Mouse (Mus musculus) gastrocnemius, postnatal 14 days (tissue): Measurements from ENCODE around the gene Cers6. TPM values are rescaled to one million over a fixed set of nuclear protein-coding genes. Genes with fewer than 3 reads are reported as not detected.

Experiments
- DNase-seq: peaks from one replicate; pipeline ENCODE4 v3.0.0; 2021; ENCODE audit warnings: mixed read lengths
- intact Hi-C: fragments of 180-260 bp; cut with DNase I; formaldehyde crosslinking; loops from one replicate; pipeline ENCODE4 v1.15.1; 2025; ENCODE audit warnings: low total_unique reads
- total RNA-seq, 2 experiments: library from RNA; stranded (reverse); gene quantifications; 2 replicates each; pipeline ENCODE4 v1.2.3; 2021

Cers6 gene
- total RNA-seq, 2 experiments from 2014 or later, result 3.5 to 3.8 TPM

DNA sequence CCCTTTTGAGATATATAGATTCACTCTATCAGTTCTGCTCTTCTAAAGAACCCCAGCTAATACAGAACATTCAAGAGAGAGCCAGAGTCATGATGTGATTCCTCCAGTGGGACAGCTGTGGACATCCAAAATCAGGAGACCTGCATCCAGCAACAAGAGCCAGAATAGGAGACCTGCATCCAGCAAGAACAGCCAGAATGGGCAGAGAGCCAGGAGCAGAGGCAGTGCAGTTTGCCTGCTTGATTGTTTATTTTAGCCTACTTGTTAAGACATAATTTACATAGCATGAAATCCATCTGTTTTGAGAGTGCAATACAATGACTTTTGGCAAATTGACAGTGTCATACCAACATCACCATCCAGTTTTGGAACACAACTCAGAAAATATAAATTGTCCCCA is 133.2 kb downstream of the Cers6 start:
- intact Hi-C loops, result no loop called here
- peak; percentile 29 for DNase-seq

- no peak for DNase-seq
- intact Hi-C loops, result no loop called here
These were observed 134.5 kb downstream of the Cers6 start for GRCm38 (mm10) chr2:68995723-68996122.

DNA sequence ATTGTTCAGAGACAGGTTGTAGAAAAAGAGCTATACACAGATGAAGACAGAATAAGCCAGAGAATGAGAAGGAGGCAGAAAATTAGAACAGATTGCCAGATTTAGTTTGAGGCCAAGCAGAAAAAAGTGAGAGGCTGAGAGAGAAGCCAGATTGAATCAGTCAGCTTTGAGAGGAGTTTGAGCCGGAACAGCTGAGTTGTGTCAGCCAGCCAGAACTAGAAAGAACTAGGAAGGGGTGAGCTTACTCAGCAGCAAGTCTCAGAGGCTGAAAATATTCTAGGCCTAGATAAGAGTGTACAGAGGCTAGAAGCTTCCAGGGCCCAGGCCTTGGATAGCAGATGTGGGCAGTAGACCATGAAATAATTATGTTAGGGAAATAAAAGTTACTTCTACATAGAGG is 135.0 kb downstream of the Cers6 start:
- no peak for DNase-seq
- intact Hi-C loops, result no loop called here

GRCm38 (mm10) chr2:69004001-69004400 is 142.8 kb downstream of the Cers6 start:
- intact Hi-C loops, result no loop called here
- DNase-seq, result no peak

DNA sequence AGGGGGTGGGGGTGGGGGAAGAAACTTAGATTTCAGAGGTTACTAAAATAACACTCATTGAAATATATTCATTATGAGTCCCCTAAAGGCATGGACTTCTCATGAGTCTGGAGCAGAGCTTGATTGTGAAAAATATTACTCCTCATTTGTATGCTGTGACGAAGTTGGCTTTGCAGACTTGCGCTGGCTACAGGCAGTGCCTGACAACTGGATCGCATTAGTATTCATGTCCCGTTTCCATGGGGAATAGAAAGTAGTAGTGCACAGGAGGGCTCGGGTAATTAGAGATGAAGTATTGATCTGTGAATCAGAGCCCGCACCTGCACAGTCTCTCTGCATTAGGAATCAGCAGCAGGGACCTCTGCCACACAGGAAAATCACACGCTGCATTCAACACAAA is 150.2 kb downstream of the Cers6 start:
- intact Hi-C loops, result no loop called here
- no peak for DNase-seq

- intact Hi-C loops, result no loop called here
- no peak for DNase-seq
These were observed 150.6 kb downstream of the Cers6 start for GRCm38 (mm10) chr2:69011860-69012259.

DNA sequence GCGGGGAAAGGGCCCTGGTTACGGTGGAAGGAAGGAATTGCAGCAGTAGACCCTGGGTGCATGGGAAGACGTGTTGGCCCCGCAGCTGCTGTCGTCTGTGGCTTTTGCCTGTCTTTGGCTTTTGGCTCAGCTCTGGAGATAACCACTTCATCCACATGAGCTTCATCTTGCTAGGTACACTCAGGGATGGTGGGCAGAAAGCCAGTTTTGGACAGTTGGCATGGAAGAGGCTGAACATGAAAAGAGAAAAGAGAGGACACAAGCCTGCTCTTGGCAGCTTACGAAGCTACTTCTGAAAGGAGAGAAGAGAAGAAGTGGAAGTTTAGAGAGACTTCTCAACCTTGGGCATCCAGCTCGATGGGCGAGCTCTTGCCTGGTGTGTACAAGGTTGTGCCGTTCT is 153.0 kb downstream of the Cers6 start:
- no peak for DNase-seq
- intact Hi-C loops, result no loop called here

GRCm38 (mm10) chr2:69015172-69015724 is 154.0 kb downstream of the Cers6 start:
- intact Hi-C loops, result no loop called here
- DNase-seq, result no peak

- DNase-seq, result no peak
- intact Hi-C loops, result no loop called here
These were observed 154.6 kb downstream of the Cers6 start for GRCm38 (mm10) chr2:69015822-69016221.

DNA sequence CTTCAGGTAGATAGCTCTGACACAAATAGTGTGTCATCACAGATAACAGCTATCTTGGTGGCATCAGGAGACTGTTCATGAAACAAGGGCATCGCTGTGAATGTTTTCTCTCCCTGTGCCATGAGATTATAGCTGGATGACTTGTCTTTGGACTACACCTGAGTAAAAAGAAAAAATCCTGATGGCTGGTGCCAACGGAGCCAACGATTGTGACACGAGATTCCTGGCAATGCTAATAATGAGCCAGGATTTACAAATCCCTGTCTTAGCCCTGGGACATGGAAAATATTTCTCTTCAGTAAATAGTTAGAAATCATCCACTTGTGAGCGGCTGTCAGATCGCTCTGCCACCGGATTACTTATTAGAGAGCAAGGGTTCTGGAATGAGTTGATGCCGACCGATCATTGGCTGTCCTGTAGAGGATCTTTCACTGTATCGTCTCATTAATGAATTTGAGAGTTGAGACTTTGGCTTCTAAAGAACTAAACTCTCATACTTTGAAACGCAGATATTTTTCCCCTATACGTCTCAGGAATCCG is 157.9 kb downstream of the Cers6 start:
- intact Hi-C loops, result no loop called here
- no peak for DNase-seq

DNA sequence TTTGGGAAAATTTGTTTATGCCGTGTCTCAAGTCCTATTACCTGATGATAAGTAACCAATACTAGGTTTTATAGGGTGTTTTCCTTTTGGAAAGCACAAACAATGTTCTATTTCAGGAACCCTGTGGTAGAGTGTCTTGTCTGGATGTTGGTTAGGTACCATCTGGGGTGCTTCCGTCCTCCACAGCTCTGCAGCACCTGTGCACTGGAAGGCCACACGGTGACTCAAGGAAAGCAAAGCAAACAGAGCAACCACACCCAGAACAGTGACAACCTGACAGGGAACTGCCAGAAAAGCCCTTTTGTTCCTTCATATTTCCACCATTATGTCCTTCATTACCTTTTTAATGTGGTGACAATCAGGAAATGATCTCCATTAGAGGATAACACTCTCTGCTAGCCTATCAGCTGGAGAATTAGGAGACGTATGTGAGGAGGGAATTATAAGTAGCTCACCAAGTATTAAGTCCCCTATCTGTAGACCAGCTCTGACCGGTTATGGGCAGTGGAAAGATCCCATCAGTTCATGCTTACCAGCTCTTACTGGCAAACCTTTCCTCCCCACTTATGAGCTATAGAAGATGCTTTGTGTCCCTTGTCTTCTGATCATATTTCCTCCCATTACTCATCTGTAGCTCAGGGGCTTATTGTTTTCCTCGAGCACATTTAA is 158.7 kb downstream of the Cers6 start:
- DNase-seq, result no peak
- intact Hi-C loops, result no loop called here

- no peak for DNase-seq
- intact Hi-C loops, result no loop called here
These were observed 159.5 kb downstream of the Cers6 start for GRCm38 (mm10) chr2:69020636-69021310.

GRCm38 (mm10) chr2:69021516-69021915 is 160.3 kb downstream of the Cers6 start:
- intact Hi-C loops, result no loop called here
- DNase-seq, result no peak

GRCm38 (mm10) chr2:69024856-69025255 is 163.6 kb downstream of the Cers6 start:
- no peak for DNase-seq
- intact Hi-C loops, result no loop called here

DNA sequence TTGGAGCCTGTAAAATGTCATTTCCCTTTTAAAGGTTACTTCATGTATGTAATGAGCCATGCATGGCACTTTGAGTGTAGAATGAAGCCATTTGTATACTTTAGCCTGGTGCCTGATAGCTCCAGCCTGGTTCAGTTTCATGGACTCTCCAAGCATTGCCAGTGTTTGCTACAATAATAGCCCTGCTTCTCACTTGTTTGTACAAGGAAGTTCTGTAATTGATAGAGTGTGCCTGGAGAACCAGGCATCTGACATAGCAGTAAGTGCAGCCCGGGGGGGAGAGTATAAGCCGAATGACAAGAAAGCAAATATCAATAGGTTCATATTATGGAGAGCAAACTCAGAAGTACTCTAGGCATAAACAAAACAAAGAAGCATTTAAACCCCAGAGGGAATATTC is 171.3 kb downstream of the Cers6 start:
- no peak for DNase-seq
- intact Hi-C loops, result no loop called here

GRCm38 (mm10) chr2:69035457-69035856 is 174.2 kb downstream of the Cers6 start:
- DNase-seq, result no peak
- intact Hi-C loops, result no loop called here

- intact Hi-C loops, result no loop called here
- DNase-seq, result no peak
These were observed 176.1 kb downstream of the Cers6 start for GRCm38 (mm10) chr2:69037362-69037761.

- intact Hi-C loops, result no loop called here
- DNase-seq, result no peak
These were observed 181.3 kb downstream of the Cers6 start for GRCm38 (mm10) chr2:69042327-69043106.

- intact Hi-C loops, result no loop called here
- DNase-seq, result peak; percentile 11
These were observed 182.3 kb downstream of the Cers6 start for GRCm38 (mm10) chr2:69043431-69044118.

GRCm38 (mm10) chr2:69045926-69046325 is 184.7 kb downstream of the Cers6 start:
- intact Hi-C loops, result no loop called here
- DNase-seq, result no peak
